Mouse (Mus musculus) CH12.LX (cell line): ENCODE data around the gene Sap25. TPM values are rescaled to one million over a fixed set of nuclear protein-coding genes. Genes with fewer than 3 reads are reported as not detected.
"Not testable (repeated sequence)": the region's sequence is repeated elsewhere in the genome, so short reads cannot be mapped to it uniquely, and the experiment has no call there.

Source experiments
- DNase-seq: peaks from one replicate; pipeline ENCODE4 v3.0.0-alpha.2; 2013; ENCODE audit errors: extremely low read depth
- H3K27ac ChIP-seq: 2 replicates; pipeline ENCODE4 v1.5.1; 2012; ENCODE audit warnings: low read depth, mild to moderate bottlenecking, control low read depth, moderate library complexity; ENCODE audit not compliant: insufficient read depth
- H3K27me3 ChIP-seq: replicated peaks from 2 replicates; pipeline ENCODE3; 2012; ENCODE audit warnings: inconsistent platforms
- H3K36me3 ChIP-seq, 2 experiments: replicated peaks in 1 of 2; 2 replicates each; pipeline versions ENCODE3 to v1.6.1; 2012; ENCODE audit warnings: inconsistent platforms in 1 of 2, low read length in 1 of 2, mild to moderate bottlenecking in 1 of 2, mixed read lengths in 1 of 2, moderate library complexity in 1 of 2; ENCODE audit not compliant: control insufficient read depth in 1 of 2, insufficient read depth in 1 of 2
- H3K4me1 ChIP-seq, 2 experiments: 2 replicates each; pipeline ENCODE4 v1.6.1; 2012; ENCODE audit warnings: inconsistent platforms in 1 of 2, moderate library complexity in 1 of 2; ENCODE audit not compliant: insufficient read depth in 2 of 2, control insufficient read depth in 1 of 2
- H3K4me2 ChIP-seq: 2 replicates; pipeline ENCODE4 v1.6.1; 2012; ENCODE audit warnings: low read depth, mild to moderate bottlenecking, control low read depth; ENCODE audit not compliant: poor library complexity, insufficient read depth, severe bottlenecking
- H3K4me3 ChIP-seq, 3 experiments: fragments of 150-350 bp in 1 of 3; sonication (generic) in 1 of 3; replicated peaks in 1 of 3; 2 replicates each; pipeline versions ENCODE3 to v1.5.1; 2011 to 2012; ENCODE audit warnings: low read depth in 2 of 3, low read length in 2 of 3, mild to moderate bottlenecking in 2 of 3, moderate library complexity in 2 of 3, control low read depth in 1 of 3, improper control_type of control experiment in 1 of 3, inconsistent platforms in 1 of 3, mixed read lengths in 1 of 3; ENCODE audit not compliant: poor library complexity in 1 of 3
- H3K79me2 ChIP-seq: replicated peaks from 2 replicates; pipeline ENCODE4 v1.6.1; 2012; ENCODE audit warnings: mild to moderate bottlenecking, moderate library complexity; ENCODE audit not compliant: control insufficient read depth, poor library complexity, insufficient read depth, severe bottlenecking; ENCODE audit errors: extremely low read depth
- H3K9ac ChIP-seq: 2 replicates; pipeline ENCODE4 v1.6.1; 2012; ENCODE audit warnings: low read depth, mild to moderate bottlenecking, control low read depth, moderate library complexity; ENCODE audit not compliant: insufficient read depth
- H3K9me3 ChIP-seq: replicated peaks from 2 replicates; pipeline ENCODE3; 2012; ENCODE audit warnings: low read length, inconsistent platforms, mixed read lengths
- CHD1 ChIP-seq: IDR thresholded peaks from 2 replicates; pipeline ENCODE4 v1.6.1; 2012; ENCODE audit warnings: low read depth, low read length, improper control_type of control experiment, inconsistent platforms
- CHD2 ChIP-seq: IDR thresholded peaks from 2 replicates; pipeline ENCODE4 v1.6.1; 2011; ENCODE audit warnings: low read length, improper control_type of control experiment
- CTCF ChIP-seq, 2 experiments: IDR thresholded peaks in 1 of 2; conservative IDR thresholded peaks in 1 of 2; 2 replicates each; pipeline ENCODE4 v1.5.1; 2011 to 2012; ENCODE audit warnings: low read depth in 2 of 2, low read length in 2 of 2, improper control_type of control experiment in 1 of 2, inconsistent platforms in 1 of 2, mild to moderate bottlenecking in 1 of 2, moderate library complexity in 1 of 2
- ELF1 ChIP-seq: IDR thresholded peaks from 2 replicates; pipeline ENCODE4 v1.6.1; 2014; ENCODE audit warnings: low read depth, mild to moderate bottlenecking, inconsistent platforms, low read length, improper control_type of control experiment
- EP300 ChIP-seq: IDR thresholded peaks from 2 replicates; pipeline ENCODE4 v1.6.1; 2011; ENCODE audit warnings: low read length, improper control_type of control experiment
- ETS1 ChIP-seq: conservative IDR thresholded peaks from 2 replicates; pipeline ENCODE4 v1.6.1; 2012; ENCODE audit warnings: low read depth, mild to moderate bottlenecking, inconsistent platforms, low read length, improper control_type of control experiment, moderate library complexity
- HCFC1 ChIP-seq: IDR thresholded peaks from 2 replicates; pipeline ENCODE4 v1.6.1; 2012; ENCODE audit warnings: low read depth, mild to moderate bottlenecking, inconsistent platforms, low read length, improper control_type of control experiment
- IRF4 ChIP-seq: IDR thresholded peaks from 2 replicates; pipeline ENCODE4 v1.6.1; 2014; ENCODE audit warnings: low read depth, mild to moderate bottlenecking, inconsistent platforms, low read length, improper control_type of control experiment
- MAZ ChIP-seq: IDR thresholded peaks from 2 replicates; pipeline ENCODE4 v1.6.1; 2012; ENCODE audit warnings: low read depth, mild to moderate bottlenecking, inconsistent platforms, low read length, improper control_type of control experiment, moderate library complexity
- MEF2A ChIP-seq: IDR thresholded peaks from 2 replicates; pipeline ENCODE4 v1.6.1; 2014; ENCODE audit warnings: low read depth, mild to moderate bottlenecking, inconsistent platforms, low read length, improper control_type of control experiment, borderline replicate concordance
- MYC ChIP-seq: IDR thresholded peaks from 2 replicates; pipeline ENCODE4 v1.6.1; 2011; ENCODE audit warnings: low read depth, mild to moderate bottlenecking, improper control_type of control experiment, low read length
- POLR2AphosphoS2 ChIP-seq: IDR thresholded peaks from 2 replicates; pipeline ENCODE4 v1.6.1; 2011; ENCODE audit warnings: low read depth, low read length, improper control_type of control experiment
- SIN3A ChIP-seq: IDR thresholded peaks from 2 replicates; pipeline ENCODE4 v1.6.1; 2012; ENCODE audit warnings: low read length, improper control_type of control experiment, inconsistent platforms
- USF1 ChIP-seq: IDR thresholded peaks from 2 replicates; pipeline ENCODE4 v1.6.1; 2014; ENCODE audit warnings: low read depth, mild to moderate bottlenecking, inconsistent platforms, low read length, improper control_type of control experiment
- ZKSCAN1 ChIP-seq: IDR thresholded peaks from 2 replicates; pipeline ENCODE4 v1.6.1; 2012; ENCODE audit warnings: low read depth, inconsistent platforms, low read length, improper control_type of control experiment, borderline replicate concordance
- ZNF384 ChIP-seq: IDR thresholded peaks from 2 replicates; pipeline ENCODE4 v1.6.1; 2012; ENCODE audit warnings: low read depth, low read length, improper control_type of control experiment, inconsistent platforms
- dilution Hi-C: fragments of 300-500 bp; cut with MboI; formaldehyde crosslinking; loops from 2 replicates; pipeline ENCODE4 v1.14.3; 2020; ENCODE audit warnings: low sequenced_read_pairs; ENCODE audit not compliant: extremely low pct_unique_long_range_greater_than_20kb, extremely low pct_ligation_motif_present
- in situ Hi-C: fragments of 300-500 bp; cut with MboI; formaldehyde crosslinking; loops from 3 replicates; pipeline ENCODE4 v1.14.3; 2019; ENCODE audit warnings: low sequenced_read_pairs, low pct_ligation_motif_present, low pct_unique_long_range_greater_than_20kb, mixed read lengths
- polyA plus RNA-seq: library from polyadenylated mRNA; unstranded; fragments of >175 nt; gene quantifications from 2 replicates; pipeline ENCODE4 v1.2.1, GENCODE M21; 2012; ENCODE audit warnings: low read depth; ENCODE audit not compliant: insufficient read length
- total RNA-seq, 2 experiments: library from RNA; depleted of rRNA; stranded (reverse); fragments of 300-350 nt in 1 of 2; fragments of >200 nt in 1 of 2; gene quantifications; 2 replicates each; pipeline ENCODE4 v1.2.3; 2012 to 2014

The Sap25 gene
- total and polyA plus RNA-seq, 3 experiments: 2.1 to 16.6 (median 2.4) TPM

DNA sequence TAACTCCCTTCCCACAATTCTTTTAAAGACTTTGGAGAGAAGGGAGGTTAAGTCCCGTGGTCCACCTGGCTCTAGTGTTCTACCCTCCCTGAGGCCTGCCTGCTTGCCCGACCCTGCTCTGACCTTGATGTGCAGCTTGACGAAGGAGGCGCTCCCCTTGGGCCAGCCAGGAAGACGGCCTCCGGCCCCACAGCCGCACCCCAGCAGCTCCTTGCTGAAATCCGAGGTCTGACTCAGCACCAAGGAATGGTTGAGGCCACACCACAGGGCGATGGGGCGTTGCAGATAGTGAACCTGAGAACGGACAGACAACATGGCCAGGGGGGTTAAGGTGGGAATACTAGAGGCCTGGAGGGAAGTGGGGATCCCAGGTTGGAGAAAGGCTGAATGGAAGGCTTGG is 27.6 kb upstream of the Sap25 start, which contains the start of gene Pcolce:
Gene Pcolce (minus strand): TSS at position 235 of the 400 bp plus-strand sequence.
- Histone ChIP-seq H3K4me2 (no peak within 1 kb of the TSS), H3K27me3 (no peaks in the 10 kb centered on the region), H3K4me1 (peaks cover 0 to 11% of the 10 kb centered on the region in 2 experiments; a peak in 2 of 4 replicates), H3K27ac (no peak within 1 kb of the TSS), H3K79me2 (no peaks in the 10 kb centered on the region), H3K4me3 (no peak within 1 kb of the TSS), H3K36me3 (peaks cover 0 to 7% of the 10 kb centered on the region in 2 experiments), H3K9ac (no peak within 1 kb of the TSS), H3K9me3 (no peaks in the 10 kb centered on the region)
- TF ChIP-seq EP300 (no peak), CHD2 (no peak), ZNF384 (no peak), ETS1 (no peak), HCFC1 (no peak), ZKSCAN1 (no peak)
- dilution Hi-C loops: no loop called here
- in situ Hi-C loops: no loop called here
- DNase-seq: no peak

DNA sequence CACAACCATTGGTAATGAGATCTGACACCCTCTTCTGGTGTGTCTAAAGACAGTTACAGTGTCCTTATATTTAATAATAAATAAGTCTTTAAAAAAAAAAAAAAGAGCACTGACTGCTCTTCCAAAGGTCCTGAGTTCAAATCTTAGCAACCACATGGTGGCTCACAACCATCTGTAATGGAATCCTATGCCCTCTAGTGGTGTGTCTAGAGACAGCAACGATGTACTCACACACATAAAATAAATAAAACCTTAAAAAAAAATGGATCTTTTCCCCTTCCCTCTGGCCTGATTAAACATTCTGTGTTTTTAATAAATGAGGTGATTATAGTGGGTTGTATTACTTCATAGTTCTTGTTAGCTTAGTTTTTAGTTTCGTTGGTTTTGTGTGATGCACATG is 26.2 kb upstream of the Sap25 start:
- H3K9me3 ChIP-seq, in situ Hi-C loops, DNase-seq, H3K4me3 ChIP-seq, H3K27ac ChIP-seq, H3K27me3 ChIP-seq, dilution Hi-C loops, H3K9ac ChIP-seq, H3K36me3 ChIP-seq, H3K4me2 ChIP-seq: not testable (repeated sequence)
- TF ChIP-seq MYC: 0 out of 2 replicates have a peak, but pooled peaks have one; percentile 31
- peak in 1 of 2 experiments; percentile 43; a peak in 2 of 4 replicates for TF ChIP-seq CTCF (conservative IDR thresholded peaks at IDR 0.05 in 1 of 2, IDR thresholded peaks at IDR 0.05 in 1 of 2; ENCODE audit: low read depth in 2 of 2, low read length in 2 of 2)
- TF ChIP-seq, all 38 proteins: peak for 2; not testable (repeated sequence) for 36
- not testable (repeated sequence) for H3K79me2 ChIP-seq
- peaks cover 0 to 11% of the 10 kb centered on the region in 2 experiments; a peak in 2 of 4 replicates for H3K4me1 ChIP-seq

DNA sequence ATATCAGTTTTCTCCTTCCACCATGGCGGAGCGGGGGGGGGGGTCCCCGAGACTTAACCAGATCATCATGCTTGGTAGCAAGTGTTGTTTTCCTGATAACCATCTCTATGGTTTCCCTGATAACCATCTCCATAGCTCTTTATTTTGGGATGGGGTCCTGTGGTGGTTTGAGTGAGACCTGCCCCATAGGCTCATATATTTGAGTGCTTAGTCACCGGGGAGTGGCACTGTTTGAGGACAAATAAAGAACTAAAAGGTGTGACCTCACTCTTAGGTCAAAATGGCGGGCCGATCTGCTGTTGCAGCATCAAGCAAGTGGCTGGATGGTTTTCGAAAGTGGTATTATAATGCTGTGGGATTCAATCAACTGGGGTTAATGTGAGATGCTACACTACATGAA is 25.8 kb upstream of the Sap25 start:
- in situ Hi-C loops (no loop called here), dilution Hi-C loops (no loop called here)
- no peak for DNase-seq
- Histone ChIP-seq H3K4me3 (no peak overlapping the region), H3K4me1 (peaks cover 0 to 8% of the 10 kb centered on the region in 2 experiments; a peak in 2 of 4 replicates), H3K9ac (no peak overlapping the region), H3K79me2 (no peaks in the 10 kb centered on the region), H3K27me3 (peaks cover 1% of the 10 kb centered on the region), H3K4me2 (no peak overlapping the region), H3K9me3 (no peaks in the 10 kb centered on the region), H3K27ac (no peak overlapping the region), H3K36me3 (peaks cover 0 to 2% of the 10 kb centered on the region in 2 experiments)
- TF ChIP-seq IRF4 (no peak), ELF1 (no peak), MAZ (no peak), CHD1 (no peak), MEF2A (no peak), EP300 (no peak), USF1 (no peak), POLR2AphosphoS2 (no peak), SIN3A (no peak)
